Mouse (Mus musculus) megakaryocyte-erythroid progenitor cell, adult 5-6 weeks (primary cell): ENCODE data around the gene Pycard. TPM values are rescaled to one million over a fixed set of nuclear protein-coding genes. Genes with fewer than 3 reads are reported as not detected.

ENCODE experiments used
- ATAC-seq: replicated peaks from 2 replicates; pipeline ENCODE4 v1.8.0; 2016; ENCODE audit warnings: mild to moderate bottlenecking, inconsistent platforms; ENCODE audit not compliant: severe bottlenecking, poor library complexity, low FRiP score, low TSS enrichment
- total RNA-seq, 2 experiments: library from RNA; stranded (forward) in 1 of 2; stranded (reverse) in 1 of 2; fragments of 200-1000, 215-1000 nt in 1 of 2; fragments of >200 nt in 1 of 2; fragmentation: Nextera tagmentation in 1 of 2; gene quantifications; 2 replicates each; pipeline ENCODE4 v1.2.3; 2014 to 2017

Pycard gene
- total RNA-seq, 2 experiments from 2014 or later = 10.6 to 56.1 TPM

DNA sequence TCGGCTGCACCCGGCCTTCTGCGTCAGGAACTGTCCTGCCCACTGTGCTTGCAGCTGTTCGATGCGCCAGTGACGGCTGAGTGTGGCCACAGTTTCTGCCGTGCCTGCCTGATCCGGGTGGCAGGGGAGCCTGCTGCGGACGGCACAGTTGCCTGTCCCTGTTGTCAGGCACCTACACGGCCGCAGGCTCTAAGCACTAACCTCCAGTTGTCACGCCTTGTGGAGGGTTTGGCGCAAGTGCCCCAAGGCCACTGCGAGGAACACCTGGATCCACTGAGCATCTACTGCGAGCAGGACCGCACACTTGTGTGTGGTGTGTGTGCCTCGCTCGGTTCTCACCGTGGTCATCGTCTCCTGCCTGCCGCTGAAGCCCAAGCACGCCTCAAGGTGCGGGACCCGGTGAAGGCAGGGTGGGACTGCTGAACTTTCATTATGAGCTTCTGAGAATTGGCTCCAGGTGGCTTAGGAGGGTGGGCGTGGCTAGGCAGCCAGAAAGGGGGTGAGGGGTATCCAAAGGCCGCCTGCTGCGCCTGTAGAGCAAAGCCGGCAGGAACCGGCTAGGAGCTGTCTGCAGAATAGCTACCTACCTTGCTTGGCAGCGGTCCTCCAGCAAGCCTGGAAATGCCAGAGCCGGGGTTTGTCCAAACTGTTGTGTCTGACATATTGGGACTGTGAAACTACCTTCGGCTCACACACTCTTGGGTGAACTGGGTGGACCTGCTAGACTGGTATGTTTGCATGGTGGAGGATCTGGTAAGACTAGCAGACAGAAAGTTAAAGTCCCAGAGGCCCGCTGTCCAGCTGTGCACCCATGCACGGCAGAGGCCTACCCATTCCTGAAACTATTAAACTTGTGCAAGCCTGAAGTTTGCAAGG, 11.1 kb upstream of the Pycard start:
- no peak for ATAC-seq

GRCm38 (mm10) chr7:128004150-128004486, 10.5 kb upstream of the Pycard start:
- ATAC-seq = no peak

GRCm38 (mm10) chr7:128003688-128004087, 10.0 kb upstream of the Pycard start, which contains the start of gene Trim72:
Trim72 (plus strand) TSS chr7:128003949.
- ATAC-seq = no peak

DNA sequence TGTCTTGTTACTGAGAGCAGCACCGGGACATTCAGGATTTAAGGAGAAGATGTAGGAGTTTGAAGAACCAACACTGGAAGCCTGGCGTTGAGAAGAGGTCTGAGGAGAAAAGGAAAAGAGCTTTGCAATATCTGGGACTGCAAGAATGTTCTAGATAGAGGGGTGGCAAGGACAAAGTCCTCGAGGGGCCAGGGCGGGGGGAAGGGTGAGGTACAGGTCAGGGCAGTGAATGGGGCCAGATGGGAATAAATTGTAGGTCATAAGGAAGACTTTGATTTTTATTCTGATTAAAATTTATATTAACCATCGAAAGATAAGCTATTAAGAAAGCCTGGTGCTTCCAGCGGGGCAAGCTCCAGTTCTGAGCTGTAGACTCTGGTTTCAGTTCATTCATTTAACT, 9.4 kb upstream of the Pycard start:
- ATAC-seq = no peak

DNA sequence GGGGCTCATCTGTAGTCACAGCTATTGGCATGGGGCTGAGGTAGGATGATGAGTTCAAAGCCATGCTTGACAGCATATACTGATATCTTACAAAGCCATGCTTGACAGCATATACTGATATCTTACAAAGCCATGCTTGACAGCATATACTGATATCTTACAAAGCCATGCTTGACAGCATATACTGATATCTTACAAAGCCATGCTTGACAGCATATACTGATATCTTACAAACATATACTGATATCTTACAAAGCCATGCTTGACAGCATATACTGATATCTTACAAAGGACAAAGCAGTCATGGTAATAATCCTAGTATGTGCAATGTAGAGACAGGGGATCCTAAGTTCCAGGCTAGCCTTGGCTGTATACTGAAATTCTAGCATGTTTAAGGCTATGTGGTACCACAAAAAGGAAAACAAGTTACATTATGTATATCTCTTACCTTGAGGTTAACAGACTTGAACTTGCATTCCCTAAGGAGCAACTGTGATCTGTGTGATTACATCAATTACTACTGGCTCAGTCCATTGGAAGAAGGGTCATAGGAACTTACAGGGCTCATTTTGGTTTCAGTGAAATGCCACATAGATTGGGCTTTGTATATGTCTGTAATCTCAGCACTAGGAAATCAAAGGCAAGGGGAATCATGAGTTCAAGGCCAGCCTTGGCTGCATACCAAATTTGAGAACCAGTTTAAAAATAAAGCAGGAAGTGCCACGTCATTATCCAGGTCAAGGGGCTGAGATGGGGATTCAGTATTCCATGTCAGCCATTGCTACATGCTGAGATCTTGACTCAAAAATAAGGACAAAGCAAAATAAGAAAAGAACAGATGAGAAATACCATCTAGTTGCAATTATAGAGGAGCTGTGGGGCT, 6.6 kb upstream of the Pycard start:
- ATAC-seq = no peak

DNA sequence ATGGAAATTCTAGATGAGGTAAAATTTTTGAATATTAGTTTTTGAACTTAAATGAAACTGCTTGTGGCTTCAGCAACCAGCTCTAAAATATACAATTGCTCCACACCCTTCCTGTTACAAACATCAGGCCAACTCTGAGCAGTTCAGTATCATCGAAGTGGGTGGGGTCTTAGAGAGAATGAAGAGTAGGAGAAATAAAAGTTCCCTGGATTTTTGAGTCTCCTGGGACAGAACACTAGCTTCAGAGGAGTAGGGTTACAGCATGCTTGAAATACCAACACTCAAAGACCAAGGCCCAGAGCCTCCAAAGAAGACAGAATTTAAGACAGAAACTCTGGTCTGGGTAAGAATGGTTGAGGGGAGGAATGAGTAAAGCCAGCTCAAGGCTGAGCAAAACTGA, 5.8 kb upstream of the Pycard start:
- no peak for ATAC-seq

GRCm38 (mm10) chr7:127992488-127993340, 953 bp downstream of the Pycard start:
- ATAC-seq = peak; percentile 15

DNA sequence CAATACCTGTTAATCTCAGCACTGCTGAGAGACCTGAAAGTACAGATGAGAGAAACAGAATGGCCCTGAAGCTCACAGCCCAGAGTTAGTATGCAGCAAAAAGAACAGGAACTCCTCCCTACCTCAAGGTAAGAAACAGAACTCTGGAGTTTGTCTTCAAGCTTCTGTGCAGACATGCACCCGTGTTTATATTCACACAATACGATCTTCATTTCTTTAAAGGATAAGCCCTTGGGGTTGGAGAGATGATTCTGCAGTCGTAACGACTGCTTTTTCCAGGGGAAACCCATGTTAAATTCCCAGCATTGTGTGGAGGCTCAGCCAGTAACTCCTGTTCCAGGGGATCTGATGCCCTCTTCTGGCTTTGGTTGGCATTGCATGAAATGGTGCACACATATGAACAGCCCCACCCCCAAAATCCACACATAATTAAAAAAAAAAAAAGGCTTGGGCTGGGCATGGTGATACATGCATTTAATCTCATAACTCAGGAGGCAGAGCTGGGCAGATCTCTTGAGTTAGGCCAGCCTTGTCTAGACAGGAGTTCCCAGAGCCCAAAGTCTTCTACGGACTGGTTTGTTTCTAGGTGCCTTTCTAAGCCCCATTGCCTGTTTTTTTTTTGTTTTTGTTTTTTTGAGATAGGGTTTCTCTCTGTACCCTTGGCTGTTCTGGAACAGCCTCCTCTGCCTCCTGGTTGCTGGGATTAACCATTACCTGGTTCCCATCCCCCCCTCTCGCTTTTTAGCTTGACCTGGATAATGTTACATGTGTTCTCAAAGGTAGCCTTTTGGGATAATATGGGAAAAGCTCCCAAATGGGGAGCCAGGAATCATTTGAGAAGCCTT, 1.8 kb downstream of the Pycard start:
- ATAC-seq = peak; percentile 55

DNA sequence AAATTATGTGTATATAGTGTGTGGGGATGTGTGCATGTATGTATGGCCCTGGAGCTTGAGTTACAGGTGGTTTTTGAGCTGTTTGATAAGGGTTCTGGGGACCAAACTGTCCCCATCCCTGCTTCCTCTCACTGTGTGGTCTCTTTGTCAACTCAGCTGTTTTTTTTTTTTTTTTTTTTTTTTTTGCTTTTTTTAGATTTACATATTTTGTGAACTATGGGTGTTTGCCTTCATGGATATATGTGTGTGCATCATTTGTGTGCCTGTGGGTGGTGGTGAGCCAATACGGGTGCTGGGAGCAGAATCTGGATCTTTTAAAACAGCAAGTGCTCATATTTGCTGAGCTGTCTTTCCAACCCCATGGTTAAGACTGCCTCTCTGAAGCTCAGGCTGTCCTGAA, 4.8 kb downstream of the Pycard start:
- ATAC-seq = no peak

- no peak for ATAC-seq
Observed at GRCm38 (mm10) chr7:127980606-127981005, 13.1 kb downstream of the Pycard start.

DNA sequence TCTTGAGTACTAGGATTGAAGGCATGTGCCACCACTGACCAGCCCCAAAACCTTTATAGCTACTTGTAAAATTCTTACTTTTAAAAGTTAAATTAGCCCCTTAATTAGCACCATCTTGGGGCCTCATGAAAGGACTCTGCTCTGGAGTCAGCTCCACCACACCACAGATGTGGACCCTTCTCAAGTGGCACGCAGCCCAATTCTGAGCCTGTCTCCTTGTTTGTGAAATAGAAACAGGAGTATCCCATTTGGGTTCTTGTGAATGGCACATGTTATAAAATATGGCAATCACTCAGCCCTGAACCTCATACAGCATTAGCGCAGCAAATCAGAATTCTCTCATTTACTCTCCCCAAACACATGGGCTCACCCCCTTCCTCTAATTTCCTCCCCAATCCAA, 14.8 kb downstream of the Pycard start:
- ATAC-seq = no peak

- ATAC-seq = no peak
Observed at GRCm38 (mm10) chr7:127974413-127974930, 19.2 kb downstream of the Pycard start.

DNA sequence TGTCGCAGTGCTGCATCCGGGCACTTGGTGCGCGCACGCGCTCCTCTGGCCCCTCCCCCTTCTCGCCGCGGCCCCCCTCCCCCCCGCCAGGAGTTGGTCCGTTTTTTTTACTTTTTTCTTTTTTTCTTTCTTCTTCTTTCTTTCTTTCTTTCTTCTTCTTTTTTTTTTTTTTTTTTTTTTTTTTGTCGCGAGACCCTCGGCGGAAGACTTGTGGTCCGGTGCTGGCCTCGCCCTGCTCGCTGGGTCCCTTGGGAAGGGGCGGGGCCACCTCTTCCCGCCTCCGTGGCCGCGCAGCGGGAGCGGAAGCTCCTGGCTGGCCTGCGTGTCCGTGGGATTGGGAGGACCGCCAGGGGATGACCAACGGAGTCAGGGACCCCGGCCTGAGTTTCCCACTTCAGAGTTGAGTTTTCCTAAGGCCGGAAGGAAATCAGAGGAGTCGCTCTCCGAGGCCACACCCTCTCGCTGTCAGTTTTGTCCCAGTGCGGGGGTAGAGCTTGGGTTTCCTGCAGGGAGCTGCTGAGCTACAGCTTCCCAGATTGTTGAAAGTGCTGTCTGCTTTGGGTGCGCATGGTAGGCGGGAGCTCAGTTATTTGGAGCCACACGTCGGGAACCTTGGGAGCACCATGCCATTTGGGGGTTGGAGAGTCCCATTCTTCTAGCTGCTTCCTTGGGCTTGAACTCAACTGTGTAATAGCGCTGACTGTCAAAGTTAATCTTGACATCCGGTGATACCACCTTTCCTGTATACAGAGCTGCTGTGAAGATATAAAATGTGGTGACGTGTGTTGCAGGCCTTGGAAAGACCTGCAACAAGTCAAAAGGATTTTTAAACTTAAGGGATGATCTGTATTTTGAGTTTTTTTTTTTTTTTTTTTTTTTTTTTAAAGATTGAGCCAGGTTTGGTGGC, 25.5 kb downstream of the Pycard start:
- ATAC-seq = peak; percentile 35

DNA sequence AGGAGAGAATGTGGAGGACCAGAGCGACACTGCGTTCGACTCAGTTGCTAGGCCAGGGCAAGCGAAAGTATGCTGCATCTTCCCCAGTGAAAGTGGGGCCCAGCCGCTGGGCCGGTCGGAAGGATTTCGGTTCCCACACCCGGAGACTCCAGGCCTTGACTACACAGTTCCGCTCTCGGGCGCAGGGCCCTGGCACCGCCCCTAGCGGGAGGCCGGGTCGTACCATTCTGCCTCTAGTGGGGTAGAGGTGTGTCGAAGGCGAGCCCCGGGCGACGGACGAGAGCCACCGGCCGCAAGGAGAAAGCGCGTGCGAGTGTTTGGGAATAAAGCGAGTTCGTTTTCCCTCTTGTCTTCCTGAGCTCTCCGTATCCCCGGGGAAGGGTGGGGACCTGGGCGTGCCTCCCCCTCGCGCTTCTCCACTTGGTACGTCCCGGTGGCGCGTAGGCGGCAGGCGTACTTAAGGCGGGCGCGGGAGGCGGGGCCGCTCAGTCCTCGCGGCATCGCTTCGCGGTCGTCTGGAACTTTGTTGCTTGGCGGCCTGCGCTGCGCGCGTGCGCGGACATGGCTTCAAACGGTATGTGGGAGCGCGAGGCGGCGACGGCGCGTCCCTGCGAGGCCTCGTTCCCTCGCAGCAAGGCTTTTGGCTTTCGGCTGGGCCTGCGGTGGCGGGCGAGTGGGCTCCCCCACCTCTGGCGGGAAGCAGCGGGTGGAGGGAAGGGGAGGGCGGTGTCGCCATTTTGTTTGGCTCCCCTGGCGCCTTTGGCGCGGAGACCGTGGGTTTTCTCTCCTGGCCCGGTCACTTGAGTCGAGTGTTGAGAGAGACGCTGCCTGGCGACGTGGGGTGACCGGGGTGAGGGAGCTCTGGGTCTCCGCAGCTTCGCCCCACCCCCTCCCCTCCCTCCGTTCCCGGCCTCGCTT, 26.4 kb downstream of the Pycard start, which contains the start of gene Fus:
TSS of gene Fus (plus strand) at position 454 of the 918 bp plus-strand sequence.
- ATAC-seq = peak; percentile 87

- ATAC-seq = no peak
Observed at GRCm38 (mm10) chr7:127966371-127966918, 27.2 kb downstream of the Pycard start.

GRCm38 (mm10) chr7:127959364-127959763, 34.3 kb downstream of the Pycard start:
- ATAC-seq = no peak
